Mouse (Mus musculus) lung, adult 2 months (tissue): Measurements from ENCODE around the gene Mreg.

ENCODE experiments used
- CTCF ChIP-seq: fragments of 200-500 bp; IDR thresholded peaks from 2 replicates; pipeline ENCODE4 v1.5.1; 2011; ENCODE audit warnings: mild to moderate bottlenecking, low read length, control low read depth; ENCODE audit not compliant: insufficient read depth
- POLR2A ChIP-seq: fragments of 200-500 bp; IDR thresholded peaks from 2 replicates; pipeline ENCODE4 v1.6.1; 2011; ENCODE audit warnings: low read depth, mild to moderate bottlenecking, control low read depth, low read length, borderline replicate concordance; ENCODE audit errors: extremely low read depth

- TF ChIP-seq POLR2A: no peak
- no peak for TF ChIP-seq CTCF
These were observed 7.9 kb upstream of the Mreg start for GRCm38 (mm10) chr1:72220008-72220407.
